Mouse (Mus musculus) intestine, embryonic 14.5 days (tissue): ENCODE data around the gene Gm20838. TPM values are rescaled to one million over a fixed set of nuclear protein-coding genes. Genes with fewer than 3 reads are reported as not detected.
"Not testable (repeated sequence)": the region's sequence is repeated elsewhere in the genome, so short reads cannot be mapped to it uniquely, and the experiment has no call there.

ENCODE experiments used
- ATAC-seq: fragments of 200-750 bp; cut with Nextera tagmentation; replicated peaks from 2 replicates; pipeline ENCODE4 v1.8.0; 2017; ENCODE audit warnings: low read depth, moderate number of reproducible peaks, moderate TSS enrichment, moderate library complexity; ENCODE audit not compliant: low FRiP score, low TSS enrichment
- DNase-seq: peaks from one replicate; pipeline ENCODE4 v3.0.0-alpha.2; 2018; ENCODE audit warnings: low spot score
- H3K27ac ChIP-seq: fragments of 300-500 bp; sonication (generic); 2 replicates; pipeline ENCODE4 v1.5.1; 2014; ENCODE audit warnings: low read depth, mild to moderate bottlenecking, control low read depth
- H3K27me3 ChIP-seq: fragments of 300-500 bp; sonication (generic); replicated peaks from 2 replicates; pipeline ENCODE4 v1.6.1; 2014; ENCODE audit warnings: low read length, control low read depth; ENCODE audit not compliant: control insufficient read depth, insufficient read depth
- H3K36me3 ChIP-seq: fragments of 300-500 bp; sonication (generic); 2 replicates; pipeline ENCODE4 v1.6.1; 2014; ENCODE audit warnings: low read length, control low read depth; ENCODE audit not compliant: control insufficient read depth, insufficient read depth
- H3K4me1 ChIP-seq: fragments of 300-500 bp; sonication (generic); replicated peaks from 2 replicates; pipeline ENCODE4 v1.6.1; 2014; ENCODE audit warnings: low read length, control low read depth, mixed read lengths; ENCODE audit not compliant: control insufficient read depth, insufficient read depth
- H3K4me2 ChIP-seq: fragments of 300-500 bp; sonication (generic); 2 replicates; pipeline ENCODE4 v1.6.1; 2014; ENCODE audit warnings: low read length
- H3K4me3 ChIP-seq: fragments of 300-500 bp; sonication (generic); 2 replicates; pipeline ENCODE4 v1.5.1; 2014; ENCODE audit warnings: low read depth, low read length, control low read depth, mixed read lengths
- H3K9ac ChIP-seq: fragments of 300-500 bp; sonication (generic); 2 replicates; pipeline ENCODE4 v1.6.1; 2014; ENCODE audit warnings: mild to moderate bottlenecking, low read length
- H3K9me3 ChIP-seq: fragments of 300-500 bp; sonication (generic); 2 replicates; pipeline ENCODE4 v1.6.1; 2016; ENCODE audit warnings: low read length, control low read depth; ENCODE audit not compliant: control insufficient read depth
- WGBS: fragments of 180-500 bp; shearing (Covaris S2); extraction: QIAGEN DNeasy Blood & Tissue Kit; methylation state at CpG from one replicate; pipeline ENCODE4 v1.1.7; 2014; 5-methylcytosine and 5-hydroxymethylcytosine counted together
- polyA plus RNA-seq: library from polyadenylated mRNA; unstranded; fragments of >200 nt; fragmentation: Nextera tagmentation; extraction: Ambion mirVana; gene quantifications from 2 replicates; pipeline ENCODE4 v1.2.1, GENCODE M21; 2014

The Gm20838 gene
- not detected in 2 replicates for polyA plus RNA-seq

- not testable (repeated sequence) for H3K9ac ChIP-seq, H3K4me1 ChIP-seq, DNase-seq, H3K36me3 ChIP-seq, H3K4me3 ChIP-seq, H3K9me3 ChIP-seq, ATAC-seq, H3K4me2 ChIP-seq, H3K27ac ChIP-seq, H3K27me3 ChIP-seq
- WGBS, result no CpG with 5 or more reads among the region's 8 CpGs
These were observed at the start of gene Gm20838 for GRCm38 (mm10) chrY:33543064-33543463. Gene Gm20838 (minus strand): TSS chrY:33543164.
